Mouse (Mus musculus): ENCODE measurements at regions not wholly inside any gene's neighbourhood (a gene's known extent, or its start where the extent isn't known, plus 50 kb on each side); places are given as distances from the start of the nearest gene placed in this dataset.
"Not testable (repeated sequence)": the region's sequence is repeated elsewhere in the genome, so short reads cannot be mapped to it uniquely, and the experiment has no call there.

DNA sequence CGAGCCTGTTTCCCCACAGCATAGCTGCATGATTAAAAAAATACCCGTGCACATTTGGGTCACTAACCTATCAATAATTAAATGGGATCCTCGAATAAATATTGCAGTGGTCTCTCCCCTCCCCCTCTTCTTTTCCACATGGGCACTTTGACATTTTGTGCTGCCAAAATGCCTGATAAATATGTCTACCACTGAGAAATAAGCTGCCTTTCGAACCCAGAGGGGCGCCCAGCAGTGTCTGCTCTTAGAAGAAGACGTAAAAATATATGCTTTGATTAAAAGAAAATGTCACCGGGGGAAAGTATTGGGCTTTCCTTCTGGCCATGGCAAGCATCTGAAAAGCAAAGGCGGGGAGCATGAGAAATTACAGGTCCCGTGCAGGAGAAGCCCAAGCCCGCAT, 152.6 kb upstream of the Frmd4a start:
- H3K4me2 ChIP-seq, result no peak overlapping the region
- H3K27me3 ChIP-seq, result no peaks in the 10 kb centered on the region
- H3K36me3 ChIP-seq (ENCODE audit: poor library complexity, severe bottlenecking), result no peaks in the 10 kb centered on the region
- no peak overlapping the region for H3K27ac ChIP-seq
- 87% methylated on average over 10 of the region's 10 CpGs for WGBS
- H3K4me3 ChIP-seq, result no peak overlapping the region
- H3K9ac ChIP-seq, result no peak overlapping the region
- H3K9me3 ChIP-seq (replicated peaks), result no peaks in the 10 kb centered on the region
- ATAC-seq, result no peak
- no peaks in the 10 kb centered on the region for H3K4me1 ChIP-seq

DNA sequence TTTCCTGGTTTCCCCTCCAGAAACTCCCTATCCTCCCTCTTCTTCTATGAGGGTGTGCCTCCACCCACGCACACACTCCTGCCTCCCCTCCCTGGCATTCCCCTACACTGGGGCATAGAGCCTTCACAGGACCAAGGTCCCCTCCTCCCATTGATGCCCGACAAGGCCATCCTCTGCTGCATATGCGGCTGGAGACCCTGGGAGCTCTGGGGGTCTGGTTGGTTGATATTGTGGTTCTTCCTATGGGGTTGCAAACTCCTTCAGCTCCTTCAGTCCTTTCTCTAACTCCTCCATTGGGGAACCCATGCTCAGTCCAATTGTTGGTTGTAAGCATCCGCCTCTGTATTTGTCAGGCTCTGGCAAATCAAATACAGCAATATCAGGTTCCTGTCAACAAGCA, 150.8 kb upstream of the Frmd4a start:
- not testable (repeated sequence) for H3K4me3 ChIP-seq; H3K9me3 ChIP-seq (replicated peaks); H3K4me2 ChIP-seq; H3K4me1 ChIP-seq; ATAC-seq; H3K27me3 ChIP-seq; H3K36me3 ChIP-seq (ENCODE audit: poor library complexity, severe bottlenecking); H3K9ac ChIP-seq; H3K27ac ChIP-seq
- 90% methylated on average over 4 of the region's 4 CpGs for WGBS

DNA sequence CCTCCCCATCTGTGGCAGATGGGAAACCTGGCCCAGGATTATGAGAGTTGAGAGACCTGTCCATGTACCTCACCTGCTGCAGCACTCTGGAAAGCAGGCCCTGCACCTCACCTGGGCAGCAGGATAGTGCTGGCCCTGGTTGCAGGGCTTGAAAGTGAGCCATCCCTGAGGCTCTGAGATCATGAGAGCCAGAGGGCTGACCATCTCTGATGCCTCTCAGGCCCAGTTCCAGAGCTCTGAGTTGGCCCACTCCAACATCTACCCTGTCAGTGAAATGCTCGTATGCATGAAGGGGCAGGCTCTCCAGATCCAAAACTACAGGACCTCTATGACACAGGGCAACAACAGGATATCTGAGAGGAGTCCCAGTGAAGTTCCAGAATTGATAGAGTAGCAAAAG, 147.8 kb upstream of the Frmd4a start:
- no peaks in the 10 kb centered on the region for H3K9me3 ChIP-seq (replicated peaks)
- H3K4me1 ChIP-seq, result no peaks in the 10 kb centered on the region
- H3K9ac ChIP-seq, result no peak overlapping the region
- H3K36me3 ChIP-seq (ENCODE audit: poor library complexity, severe bottlenecking), result no peaks in the 10 kb centered on the region
- H3K4me3 ChIP-seq, result no peak overlapping the region
- ATAC-seq, result no peak
- no peaks in the 10 kb centered on the region for H3K27me3 ChIP-seq
- H3K27ac ChIP-seq, result no peak overlapping the region
- no peak overlapping the region for H3K4me2 ChIP-seq
- 74% methylated on average over 1 of the region's 1 CpGs for WGBS

DNA sequence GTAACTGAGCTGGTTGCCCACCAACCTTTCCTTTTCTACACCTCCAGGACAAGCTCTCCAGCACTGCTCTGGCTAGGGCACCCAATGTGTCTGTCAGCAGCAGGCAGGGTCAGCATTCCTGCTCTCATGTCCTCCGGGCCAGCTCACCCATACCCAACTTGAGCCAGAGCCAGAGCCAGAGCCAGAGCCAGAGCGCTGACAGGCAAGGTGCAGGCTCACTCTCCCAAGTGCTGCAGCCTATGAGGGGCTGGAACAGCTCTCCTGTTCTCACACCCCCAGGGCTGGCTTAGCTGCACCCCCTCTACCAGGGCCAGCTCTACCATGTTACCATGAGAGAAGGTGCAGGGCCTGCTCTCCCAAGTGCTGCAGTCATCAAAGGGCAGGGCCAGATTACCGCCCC, 145.8 kb upstream of the Frmd4a start:
- ATAC-seq, result no peak
- no peak overlapping the region for H3K4me2 ChIP-seq
- H3K4me1 ChIP-seq, result no peaks in the 10 kb centered on the region
- H3K27me3 ChIP-seq, result no peaks in the 10 kb centered on the region
- H3K9me3 ChIP-seq (replicated peaks), result no peaks in the 10 kb centered on the region
- no peak overlapping the region for H3K27ac ChIP-seq
- H3K9ac ChIP-seq, result no peak overlapping the region
- 98% methylated on average over 3 of the region's 3 CpGs for WGBS
- no peaks in the 10 kb centered on the region for H3K36me3 ChIP-seq (ENCODE audit: poor library complexity, severe bottlenecking)
- H3K4me3 ChIP-seq, result no peak overlapping the region

DNA sequence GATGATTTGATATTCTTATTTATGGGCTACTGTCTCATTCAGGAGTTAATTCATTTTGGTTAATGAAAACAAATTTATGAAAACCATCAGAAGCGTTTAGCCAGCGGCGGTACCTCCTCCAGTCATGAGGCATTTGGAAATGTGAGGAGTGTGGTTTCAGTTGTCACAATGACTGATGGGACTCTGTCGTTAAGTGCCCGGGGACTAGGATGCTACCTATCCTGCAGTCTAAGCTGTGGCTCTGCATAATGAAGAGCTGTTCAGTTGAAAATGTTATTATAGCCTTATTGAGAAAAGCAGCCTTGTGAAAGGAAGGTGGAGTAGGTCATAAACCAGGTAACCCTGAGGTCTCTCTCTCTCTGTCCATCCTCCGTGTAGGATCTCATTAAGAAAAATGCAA, 130.5 kb upstream of the Frmd4a start:
- Histone ChIP-seq H3K4me1 (peaks cover 31% of the 10 kb centered on the region), H3K27me3 (0 out of 2 replicates have a peak, but pooled peaks cover 3% of the 10 kb centered on the region), H3K4me2 (no peak overlapping the region), H3K9me3 (replicated peaks) (no peaks in the 10 kb centered on the region), H3K27ac (no peak overlapping the region), H3K36me3 (ENCODE audit: poor library complexity, severe bottlenecking) (no peaks in the 10 kb centered on the region), H3K4me3 (no peak overlapping the region), H3K9ac (no peak overlapping the region)
- ATAC-seq, result no peak
- WGBS, result 60% methylated on average over 6 of the region's 6 CpGs

DNA sequence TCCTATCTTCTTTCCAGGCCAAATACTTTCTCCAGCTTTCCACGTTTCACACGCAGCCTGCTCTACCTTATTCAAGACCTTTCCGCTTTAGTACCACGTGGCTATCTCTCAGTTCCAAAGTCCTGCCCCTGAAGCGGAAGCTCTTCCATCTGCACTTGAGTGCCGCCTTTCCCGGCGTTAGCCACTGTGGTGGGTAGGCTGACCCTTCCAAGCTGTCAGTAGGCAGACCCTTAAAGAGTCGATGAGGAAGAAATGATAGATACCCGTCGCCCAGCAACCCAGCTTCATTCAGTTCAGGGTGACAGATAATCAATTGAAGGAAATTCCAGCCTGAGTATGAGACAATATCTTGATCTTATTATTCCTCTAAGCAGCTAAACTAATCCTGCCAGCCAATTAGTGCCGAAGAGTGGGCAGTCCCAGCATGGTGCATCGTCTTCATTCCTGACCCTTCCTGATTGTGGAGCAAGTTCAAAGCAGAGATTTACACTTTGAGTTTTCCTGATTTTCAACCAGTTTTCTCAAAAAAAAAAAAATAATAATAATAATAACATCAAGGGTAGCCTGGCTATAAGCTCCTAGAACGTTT, 129.6 kb upstream of the Frmd4a start:
- H3K36me3 ChIP-seq (ENCODE audit: poor library complexity, severe bottlenecking), result no peaks in the 10 kb centered on the region
- peak overlapping the region; percentile 18; the same call in 1 of the 2 replicates for H3K4me3 ChIP-seq
- ATAC-seq, result peak; percentile 54; the same call in 1 of the 2 replicates
- 4% methylated on average over 14 of the region's 14 CpGs for WGBS
- 0 out of 2 replicates have a peak, but pooled peaks cover 3% of the 10 kb centered on the region for H3K27me3 ChIP-seq
- no peaks in the 10 kb centered on the region for H3K9me3 ChIP-seq (replicated peaks)
- H3K27ac ChIP-seq, result no peak overlapping the region
- H3K4me1 ChIP-seq, result peaks cover 31% of the 10 kb centered on the region
- no peak overlapping the region for H3K9ac ChIP-seq
- H3K4me2 ChIP-seq, result peak overlapping the region; percentile 57

DNA sequence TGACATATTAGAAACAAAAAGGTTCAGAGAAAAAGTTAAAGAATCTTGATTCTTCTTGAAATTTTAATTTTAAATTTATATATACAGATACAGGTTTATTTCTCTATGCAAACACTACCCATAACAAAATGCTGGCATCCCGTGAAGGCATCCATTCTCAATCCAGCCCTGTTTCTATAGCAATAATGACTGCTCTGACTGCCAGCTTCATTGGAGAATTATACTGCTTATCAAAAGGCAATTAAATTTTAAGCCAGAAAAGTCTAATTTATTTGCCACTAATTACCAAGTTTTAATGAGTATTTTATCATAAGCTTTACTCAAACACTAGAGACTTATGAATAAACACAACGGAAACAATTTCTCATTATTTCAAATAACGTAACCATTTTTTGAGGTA, 128.1 kb upstream of the Frmd4a start:
- H3K4me1 ChIP-seq, result peaks cover 31% of the 10 kb centered on the region
- H3K4me2 ChIP-seq, result no peak overlapping the region
- ATAC-seq, result no peak
- peaks cover 3% of the 10 kb centered on the region; the same call in 1 of the 2 replicates for H3K27me3 ChIP-seq
- H3K9me3 ChIP-seq (replicated peaks), result no peaks in the 10 kb centered on the region
- H3K36me3 ChIP-seq (ENCODE audit: poor library complexity, severe bottlenecking), result no peaks in the 10 kb centered on the region
- no peak overlapping the region for H3K9ac ChIP-seq
- no peak overlapping the region for H3K27ac ChIP-seq
- no peak overlapping the region for H3K4me3 ChIP-seq
- WGBS, result 39% methylated on average over 3 of the region's 3 CpGs

DNA sequence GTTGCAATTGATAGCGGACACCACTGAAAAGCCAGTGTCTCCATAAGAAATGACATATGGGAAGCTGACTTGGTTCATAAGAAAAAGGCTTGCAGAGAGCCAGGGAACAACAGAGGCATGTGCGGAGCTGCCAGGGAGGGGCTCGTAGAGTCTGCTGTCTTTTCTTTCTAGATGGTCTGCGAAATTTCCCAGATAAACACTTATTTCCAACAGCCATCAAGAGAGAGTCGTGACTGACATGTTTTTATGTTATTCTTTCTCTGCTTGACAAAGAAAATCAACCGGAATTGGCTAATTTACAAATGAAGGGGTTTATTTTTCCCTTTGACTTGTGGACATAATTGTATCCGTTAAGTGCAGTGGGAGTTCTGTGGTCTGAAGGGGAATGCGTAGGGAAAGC, 127.1 kb upstream of the Frmd4a start:
- Histone ChIP-seq H3K4me3 (no peak overlapping the region), H3K27me3 (peaks cover 3% of the 10 kb centered on the region; the same call in 1 of the 2 replicates), H3K4me1 (peaks cover 31% of the 10 kb centered on the region), H3K9ac (no peak overlapping the region), H3K36me3 (ENCODE audit: poor library complexity, severe bottlenecking) (no peaks in the 10 kb centered on the region), H3K4me2 (no peak overlapping the region), H3K27ac (no peak overlapping the region), H3K9me3 (replicated peaks) (no peaks in the 10 kb centered on the region)
- ATAC-seq, result no peak
- WGBS, result 28% methylated on average over 8 of the region's 8 CpGs

DNA sequence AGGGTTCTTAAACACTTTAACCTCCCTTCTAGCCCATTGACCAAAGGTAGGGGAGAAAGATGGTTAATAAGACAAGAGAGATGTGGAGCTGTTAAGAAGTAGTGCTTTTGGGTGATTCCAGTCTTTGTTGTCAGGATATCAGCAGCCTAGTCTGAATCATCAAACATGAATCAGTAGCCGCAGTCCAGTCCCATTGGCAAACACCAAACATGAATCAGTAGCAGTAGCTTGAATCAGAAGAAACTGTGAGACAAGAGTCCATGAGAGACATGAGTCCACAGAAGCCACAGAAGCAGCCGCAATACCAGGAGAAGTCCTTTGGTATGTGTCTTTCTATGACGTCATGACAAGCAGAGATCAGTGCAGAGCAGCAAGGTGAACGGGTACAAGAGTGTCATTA, 110.5 kb upstream of the Frmd4a start:
- H3K27me3 ChIP-seq, result no peaks in the 10 kb centered on the region
- H3K36me3 ChIP-seq (ENCODE audit: poor library complexity, severe bottlenecking), result no peaks in the 10 kb centered on the region
- no peak overlapping the region for H3K27ac ChIP-seq
- H3K4me2 ChIP-seq, result no peak overlapping the region
- no peaks in the 10 kb centered on the region for H3K9me3 ChIP-seq (replicated peaks)
- H3K4me1 ChIP-seq, result peaks cover 6% of the 10 kb centered on the region
- 85% methylated on average over 4 of the region's 4 CpGs for WGBS
- H3K4me3 ChIP-seq, result no peak overlapping the region
- no peak for ATAC-seq
- no peak overlapping the region for H3K9ac ChIP-seq

DNA sequence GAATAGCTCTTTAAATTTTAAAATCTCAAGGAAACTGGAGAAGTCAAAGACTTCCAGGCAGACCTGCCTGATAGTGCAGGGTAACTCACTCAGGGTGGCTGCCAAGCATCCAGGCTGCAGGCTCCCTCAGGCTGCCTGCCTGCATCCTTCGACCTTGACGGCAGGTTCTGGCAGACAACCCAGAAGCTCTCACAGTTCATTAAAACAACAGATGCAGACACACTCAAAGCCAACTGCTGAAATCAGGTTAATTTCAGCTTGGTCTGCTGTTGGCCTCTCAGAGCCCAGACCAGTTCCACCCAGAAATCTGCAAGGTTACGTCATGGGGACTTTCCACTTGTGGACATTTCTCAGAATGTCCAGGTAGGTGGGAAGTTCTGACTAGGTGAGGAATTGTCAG, 109.3 kb upstream of the Frmd4a start:
- Histone ChIP-seq H3K36me3 (ENCODE audit: poor library complexity, severe bottlenecking) (no peaks in the 10 kb centered on the region), H3K4me1 (peaks cover 6% of the 10 kb centered on the region), H3K4me3 (no peak overlapping the region), H3K9ac (no peak overlapping the region), H3K27ac (no peak overlapping the region), H3K27me3 (no peaks in the 10 kb centered on the region), H3K9me3 (replicated peaks) (no peaks in the 10 kb centered on the region), H3K4me2 (no peak overlapping the region)
- 83% methylated on average over 3 of the region's 3 CpGs for WGBS
- peak; percentile 67; the same call in 1 of the 2 replicates for ATAC-seq

DNA sequence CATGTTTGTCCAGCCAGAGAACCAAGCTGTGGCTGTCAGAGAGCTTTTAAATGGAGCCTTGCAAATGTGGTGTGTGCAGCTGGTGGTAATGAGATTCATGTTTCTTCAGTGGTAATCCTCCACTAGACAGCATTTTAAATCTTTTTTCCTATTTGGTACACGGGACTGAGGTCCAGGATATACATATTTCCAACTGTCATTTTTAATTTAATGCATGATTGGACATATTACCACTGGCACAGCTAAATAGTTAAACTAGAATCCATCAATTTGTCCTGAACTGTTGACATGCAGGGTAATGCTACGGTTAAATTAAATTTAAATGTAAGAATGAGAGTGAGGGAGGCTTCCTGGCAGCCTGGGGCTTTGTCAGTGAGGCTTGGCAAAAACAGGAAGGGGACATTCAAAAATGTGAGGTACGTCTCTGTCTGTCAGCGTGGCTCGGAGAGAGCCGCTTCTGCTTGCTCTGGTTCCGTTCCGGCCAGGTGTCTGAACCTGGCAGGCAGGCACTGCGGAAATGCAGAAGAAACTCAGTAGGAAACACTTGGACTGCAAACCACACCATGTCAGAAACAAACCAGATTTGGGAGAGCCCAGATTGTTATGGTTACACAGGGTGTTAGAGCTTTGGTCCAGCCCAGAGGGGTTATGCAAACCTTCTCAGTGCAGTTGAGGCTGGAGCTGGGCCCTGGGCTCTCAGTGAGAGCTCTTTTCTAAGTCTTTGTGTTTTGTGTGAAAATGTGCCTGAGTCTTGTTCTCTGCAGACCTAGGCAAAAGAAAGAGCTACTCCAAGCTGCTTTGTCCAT, 107.2 kb upstream of the Frmd4a start:
- Histone ChIP-seq H3K27ac (no peak overlapping the region), H3K36me3 (ENCODE audit: poor library complexity, severe bottlenecking) (no peaks in the 10 kb centered on the region), H3K9me3 (replicated peaks) (no peaks in the 10 kb centered on the region), H3K9ac (no peak overlapping the region), H3K27me3 (no peaks in the 10 kb centered on the region), H3K4me3 (no peak overlapping the region), H3K4me2 (no peak overlapping the region), H3K4me1 (peaks cover 6% of the 10 kb centered on the region)
- WGBS, result 80% methylated on average over 9 of the region's 9 CpGs
- peak; percentile 61; the same call in 1 of the 2 replicates for ATAC-seq

DNA sequence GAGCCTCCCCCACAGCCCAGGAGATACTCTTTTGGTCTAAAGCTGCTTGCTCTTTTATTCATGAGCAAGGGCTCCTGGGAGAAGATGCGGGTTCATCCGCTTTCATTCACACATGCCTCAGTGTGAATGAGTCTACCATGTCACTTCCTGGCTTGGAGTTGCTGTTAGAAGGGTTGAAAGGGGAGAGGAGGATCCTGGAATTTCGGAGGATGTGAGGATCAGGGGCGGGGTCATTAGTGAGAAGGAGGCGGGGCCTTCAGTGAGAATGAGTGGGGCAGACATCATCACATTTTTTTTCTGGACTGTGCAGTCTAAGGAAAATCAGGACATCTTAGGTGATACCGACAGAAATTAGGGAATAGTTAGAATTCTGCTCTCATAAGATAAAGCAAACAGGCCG, 102.4 kb upstream of the Frmd4a start:
- no peak overlapping the region for H3K27ac ChIP-seq
- no peak for ATAC-seq
- H3K4me2 ChIP-seq, result no peak overlapping the region
- no peak overlapping the region for H3K9ac ChIP-seq
- no peaks in the 10 kb centered on the region for H3K36me3 ChIP-seq (ENCODE audit: poor library complexity, severe bottlenecking)
- peaks cover 2% of the 10 kb centered on the region; the same call in 1 of the 2 replicates for H3K4me1 ChIP-seq
- no peaks in the 10 kb centered on the region for H3K9me3 ChIP-seq (replicated peaks)
- 81% methylated on average over 7 of the region's 7 CpGs for WGBS
- no peaks in the 10 kb centered on the region for H3K27me3 ChIP-seq
- H3K4me3 ChIP-seq, result no peak overlapping the region
